11 mouse cellular contexts compared by ENCODE assay signal in the genomic region with DNA sequence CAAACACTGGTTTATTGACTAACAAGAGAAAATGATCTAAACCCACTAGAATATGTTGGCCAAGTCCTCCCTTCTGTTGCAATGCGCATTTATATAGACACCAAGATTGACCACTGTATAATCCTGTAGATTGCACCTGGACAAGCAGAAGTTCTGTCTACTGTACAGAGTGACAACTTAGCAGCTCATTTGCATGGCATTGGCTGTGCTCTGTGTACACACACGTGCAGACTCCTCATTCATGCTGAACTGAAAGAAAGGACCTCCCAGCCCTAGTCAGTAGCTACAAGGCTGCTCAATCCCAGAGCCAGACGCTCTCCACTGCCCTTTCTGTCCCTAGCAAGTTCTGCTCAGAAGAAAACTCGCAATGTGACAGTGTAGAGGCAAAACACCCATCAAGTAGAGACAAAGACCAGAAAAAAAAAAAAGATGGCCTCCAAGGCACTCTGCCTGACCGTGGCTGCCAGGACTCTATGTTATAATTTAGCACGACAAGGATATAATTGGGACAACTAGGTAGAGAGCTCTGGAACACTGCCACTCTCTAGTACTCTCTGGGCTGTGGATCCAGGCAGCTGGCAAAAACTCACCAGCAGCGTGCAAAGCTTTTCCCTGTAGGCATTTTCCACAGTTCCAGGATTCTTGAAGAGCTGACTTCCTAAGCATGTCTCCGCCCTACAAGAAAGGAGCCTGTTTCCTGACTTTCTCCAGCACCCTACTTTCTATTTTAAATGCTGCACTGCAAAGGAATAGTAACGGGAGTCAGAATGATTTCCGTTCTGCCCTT.
DNase-seq lines count a peak whose midpoint lies in the region; ATAC-seq lines count a peak whose summit lies in the region.
"Had no signal": no experiment of that assay in that cellular context is flagged by ENCODE, and none has a peak within 500 bp of the region (broad histone marks: within the 10 kb centered on the region; RNA-seq: fewer than 3 reads in every experiment).

No protein-coding gene starts in this region.

- peak; percentile 18 for DNase-seq in kidney, adult 9 months
- DNase-seq in kidney, postnatal 10 days, result no peak
- peak; percentile 36 for DNase-seq in adipocyte (ENCODE audit: low spot score)
- peak; percentile 50 for DNase-seq in fat pad, adult 2 months (ENCODE audit: extremely low read depth, low read depth, low spot score)
- DNase-seq in kidney, postnatal 36 days, result peak; percentile 11 to 14
- DNase-seq in gastrocnemius, postnatal 25 days, result no peak

- no peaks in the 10 kb centered on the region for H3K27me3 ChIP-seq in liver, embryonic 12.5 days (replicated peaks)
- H3K27me3 ChIP-seq: hindbrain, embryonic 13.5 days; megakaryocyte, embryonic 14.5 days had no signal

- no peak overlapping the region for H3K4me2 ChIP-seq in liver, embryonic 12.5 days
- H3K4me2 ChIP-seq: hindbrain, embryonic 13.5 days had no signal

- H3K36me3 ChIP-seq in liver, embryonic 12.5 days, result no peaks in the 10 kb centered on the region
- H3K36me3 ChIP-seq: forebrain, embryonic 10.5 days; hindbrain, embryonic 13.5 days had no signal

- H3K9ac ChIP-seq in liver, embryonic 12.5 days, result no peak overlapping the region
- H3K9ac ChIP-seq: hindbrain, embryonic 13.5 days had no signal

- WGBS in liver, embryonic 12.5 days (ENCODE audit: insufficient replicate concordance), result 66% methylated on average over 10 of the region's 10 CpGs

- 0 out of 2 replicates have a peak, but pooled peaks cover 3% of the 10 kb centered on the region for H3K4me1 ChIP-seq in liver, embryonic 12.5 days

- H3K4me3 ChIP-seq in liver, embryonic 12.5 days, result no peak overlapping the region
- H3K4me3 ChIP-seq: forebrain, embryonic 10.5 days; hindbrain, embryonic 13.5 days; megakaryocyte, embryonic 14.5 days had no signal

- H3K27ac ChIP-seq in liver, embryonic 12.5 days, result no peak overlapping the region
- H3K27ac ChIP-seq: forebrain, embryonic 10.5 days; hindbrain, embryonic 13.5 days had no signal

- H3K9me3 ChIP-seq in liver, embryonic 12.5 days (replicated peaks), result no peaks in the 10 kb centered on the region
- H3K9me3 ChIP-seq: forebrain, embryonic 10.5 days; hindbrain, embryonic 13.5 days; megakaryocyte, embryonic 14.5 days had no signal

- ATAC-seq in liver, embryonic 12.5 days, result no peak
- no peak for ATAC-seq in megakaryocyte, adult 5-6 weeks (ENCODE audit: poor library complexity, severe bottlenecking)

Comparison
In these comparisons a context has a peak if more than half of its experiments do, and no peak if none do; other contexts are left out.
1. DNase-seq: peak in kidney, adult 9 months (single experiment), adipocyte (single experiment), fat pad, adult 2 months (single experiment) and kidney, postnatal 36 days (2 of 2); none in kidney, postnatal 10 days (single experiment) and gastrocnemius, postnatal 25 days (single experiment).